25 mouse cellular contexts compared by ENCODE assay signal in the genomic region with DNA sequence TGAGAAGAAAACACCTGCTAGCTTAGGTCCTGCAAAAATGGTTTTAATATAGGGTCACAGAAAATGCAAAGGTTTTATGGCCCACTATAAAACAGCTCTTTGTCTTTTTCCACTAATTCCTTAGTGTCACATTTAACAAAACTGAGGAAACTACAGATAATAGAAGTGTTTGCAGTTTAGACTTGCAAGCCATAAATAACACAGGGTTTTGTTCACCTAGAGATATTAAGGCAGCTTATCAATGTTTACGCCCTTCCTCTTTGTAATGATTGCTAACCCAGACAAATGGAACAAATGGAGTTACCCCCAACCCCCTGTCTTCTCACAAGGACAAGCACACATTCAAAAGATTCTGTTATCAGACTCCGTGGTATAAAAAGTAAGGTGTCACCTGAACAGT. TPM values are rescaled to one million over a fixed set of nuclear protein-coding genes. Genes with fewer than 3 reads are reported as not detected.
"Had no signal": no experiment of that assay in that cellular context is flagged by ENCODE, and none has a peak within 500 bp of the region (broad histone marks: within the 10 kb centered on the region; RNA-seq: fewer than 3 reads in every experiment).

No protein-coding gene starts in this region.

- H3K4me3 ChIP-seq: lung, embryonic 15.5 days; megakaryocyte, embryonic 14.5 days; midbrain, embryonic 13.5 days; midbrain, embryonic 15.5 days; neural tube, embryonic 12.5 days; stomach, embryonic 15.5 days had no signal

- H3K27ac ChIP-seq: lung, embryonic 15.5 days; macrophage; midbrain, embryonic 13.5 days; midbrain, embryonic 15.5 days; neural tube, embryonic 12.5 days; stomach, embryonic 15.5 days; stomach, postnatal 0 days had no signal

- H3K9ac ChIP-seq: lung, embryonic 15.5 days; midbrain, embryonic 13.5 days; midbrain, embryonic 15.5 days; neural tube, embryonic 12.5 days; stomach, embryonic 15.5 days had no signal

- DNase-seq: lung, adult 2 months; lung, postnatal 14 days; lung, postnatal 36 days; right cerebral cortex, postnatal 14 days; thymus, adult 2 months; thymus, postnatal 25 days; thymus, postnatal 4 days had no signal

- H3K27me3 ChIP-seq: lung, embryonic 15.5 days; midbrain, embryonic 13.5 days; midbrain, embryonic 15.5 days; neural tube, embryonic 12.5 days; stomach, embryonic 15.5 days had no signal

- H3K9me3 ChIP-seq: lung, embryonic 15.5 days; megakaryocyte, embryonic 14.5 days; midbrain, embryonic 13.5 days; midbrain, embryonic 15.5 days; neural tube, embryonic 12.5 days; stomach, embryonic 15.5 days had no signal

- H3K36me3 ChIP-seq: lung, embryonic 15.5 days; midbrain, embryonic 13.5 days; midbrain, embryonic 15.5 days; neural tube, embryonic 12.5 days; stomach, embryonic 15.5 days had no signal

- H3K4me1 ChIP-seq: lung, embryonic 15.5 days; midbrain, embryonic 13.5 days; midbrain, embryonic 15.5 days; neural tube, embryonic 12.5 days; stomach, embryonic 15.5 days had no signal

- H3K4me2 ChIP-seq: lung, embryonic 15.5 days; midbrain, embryonic 11.5 days; midbrain, embryonic 13.5 days; midbrain, embryonic 15.5 days; neural tube, embryonic 12.5 days; stomach, embryonic 15.5 days had no signal

- ATAC-seq: lung, postnatal 0 days; midbrain, embryonic 13.5 days; midbrain, embryonic 15.5 days had no signal

RNA-seq across cellular contexts. Expression of gene Nepn, which starts 2.4 kb away (rescaled TPM):
- total RNA-seq: megakaryocyte progenitor cell, adult 5-6 weeks; midbrain, postnatal 0 days; monocyte, adult 5-6 weeks; neutrophil, adult 5-6 weeks had no signal
- polyA plus RNA-seq: lung, embryonic 15.5 days; lung, postnatal 0 days; macrophage; midbrain, embryonic 11.5 days; midbrain, embryonic 13.5 days; midbrain, embryonic 15.5 days; midbrain, postnatal 0 days; neural tube, embryonic 12.5 days; neural tube, embryonic 14.5 days; spleen, adult 2 months; testis, adult 2 months had no signal

RNA-seq across cellular contexts. Expression of gene Gm26741, which starts 32.6 kb away (rescaled TPM):
- total RNA-seq: megakaryocyte progenitor cell, adult 5-6 weeks; midbrain, postnatal 0 days; monocyte, adult 5-6 weeks; neutrophil, adult 5-6 weeks had no signal
- polyA plus RNA-seq: lung, adult 2 months; lung, embryonic 15.5 days; lung, postnatal 0 days; macrophage; midbrain, embryonic 11.5 days; midbrain, embryonic 13.5 days; midbrain, embryonic 15.5 days; midbrain, postnatal 0 days; neural tube, embryonic 12.5 days; neural tube, embryonic 14.5 days; spleen, adult 2 months; stomach, embryonic 15.5 days; stomach, postnatal 0 days; testis, adult 2 months; thymus, adult 2 months; urinary bladder, adult 2 months had no signal
